Mouse (Mus musculus) lung, postnatal 0 days (tissue): Measurements from ENCODE around the gene Stxbp6.

Experiments
- CTCF ChIP-seq: IDR thresholded peaks from 2 replicates; pipeline ENCODE4 v1.5.1; 2016; ENCODE audit warnings: antibody characterized with exemption, mild to moderate bottlenecking
- EP300 ChIP-seq: IDR thresholded peaks from 2 replicates; pipeline ENCODE4 v1.6.1; 2016; ENCODE audit warnings: antibody characterized with exemption, mild to moderate bottlenecking, control low read depth

- no peak for TF ChIP-seq CTCF
- no peak for TF ChIP-seq EP300
These were observed 13.2 kb downstream of the Stxbp6 start for GRCm38 (mm10) chr12:45061336-45061735.
